Mouse (Mus musculus) small intestine, adult 2 months (tissue): Measurements from ENCODE around the gene Srl.

ENCODE experiments used
- CTCF ChIP-seq: fragments of 200-500 bp; IDR thresholded peaks from 2 replicates; pipeline ENCODE4 v1.5.1; 2012; ENCODE audit warnings: low read depth, mild to moderate bottlenecking, control low read depth, inconsistent platforms, low read length, moderate library complexity, mixed read lengths; ENCODE audit not compliant: insufficient replicate concordance, insufficient read length; ENCODE audit errors: extremely low read depth
- POLR2A ChIP-seq: fragments of 200-500 bp; IDR thresholded peaks from 2 replicates; pipeline ENCODE4 v1.6.1; 2012; ENCODE audit warnings: low read depth, mild to moderate bottlenecking, control low read depth, inconsistent platforms, low read length, moderate library complexity

DNA sequence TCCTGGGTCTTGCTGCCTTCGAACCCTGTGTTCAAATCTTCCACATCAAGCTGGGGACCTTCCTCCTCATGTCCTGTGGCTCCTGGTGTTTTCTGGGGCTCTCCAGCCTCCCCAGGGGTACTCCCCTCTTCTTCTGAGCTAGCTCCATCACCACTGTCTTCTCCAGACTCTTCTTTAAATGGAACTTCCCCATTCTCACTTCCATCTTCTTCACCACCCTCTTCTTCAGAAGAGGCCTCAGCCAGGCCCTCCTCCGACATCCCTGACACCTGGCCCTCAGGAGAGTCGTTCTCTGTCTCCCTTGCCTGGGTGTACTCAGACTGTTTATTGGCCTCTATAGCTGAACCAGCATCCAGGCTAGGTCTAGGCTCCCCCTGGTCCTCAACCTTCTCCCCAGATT is 45.1 kb downstream of the Srl start:
- TF ChIP-seq CTCF (no peak), POLR2A (no peak)
